Mouse (Mus musculus): ENCODE measurements around the gene Foxo1.

DNA sequence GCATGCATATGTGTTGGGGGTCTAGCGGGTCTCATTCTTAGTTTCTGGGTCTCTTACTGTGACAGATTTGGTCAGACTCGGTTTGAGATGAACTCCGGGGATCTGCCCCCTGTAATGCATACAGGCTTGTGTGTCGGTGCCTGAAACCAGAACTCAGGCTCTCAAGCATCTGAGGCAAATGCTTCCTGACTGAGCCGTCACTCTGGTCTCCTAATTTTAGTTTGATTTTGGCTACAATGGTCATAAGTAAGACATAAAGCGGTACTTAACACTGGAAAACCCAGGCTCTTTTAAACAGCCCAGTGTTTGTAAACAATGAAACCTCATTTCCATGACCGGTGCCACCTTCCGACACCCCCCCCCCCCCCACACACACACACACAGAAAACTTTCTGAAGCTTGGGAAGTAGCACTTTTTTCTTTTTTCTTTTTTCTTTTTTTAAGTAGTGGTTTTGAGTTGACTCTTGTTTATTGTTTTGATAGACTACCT is 4.3 kb downstream of the Foxo1 start:
- TF ChIP-seq GATA1 (IDR thresholded peaks at IDR 0.05; ENCODE audit: borderline replicate concordance, low read length), result no peak
- no peak for TF ChIP-seq FLI1 (IDR thresholded peaks at IDR 0.05; ENCODE audit: low read length)

All from megakaryocyte, embryonic 14.5 days (primary cell).